Mouse (Mus musculus): ENCODE results near the gene Pum1. TPM values are rescaled to one million over a fixed set of nuclear protein-coding genes. Genes with fewer than 3 reads are reported as not detected.

Gene Pum1
- polyA plus RNA-seq, 1 experiment: 56.5 TPM

DNA sequence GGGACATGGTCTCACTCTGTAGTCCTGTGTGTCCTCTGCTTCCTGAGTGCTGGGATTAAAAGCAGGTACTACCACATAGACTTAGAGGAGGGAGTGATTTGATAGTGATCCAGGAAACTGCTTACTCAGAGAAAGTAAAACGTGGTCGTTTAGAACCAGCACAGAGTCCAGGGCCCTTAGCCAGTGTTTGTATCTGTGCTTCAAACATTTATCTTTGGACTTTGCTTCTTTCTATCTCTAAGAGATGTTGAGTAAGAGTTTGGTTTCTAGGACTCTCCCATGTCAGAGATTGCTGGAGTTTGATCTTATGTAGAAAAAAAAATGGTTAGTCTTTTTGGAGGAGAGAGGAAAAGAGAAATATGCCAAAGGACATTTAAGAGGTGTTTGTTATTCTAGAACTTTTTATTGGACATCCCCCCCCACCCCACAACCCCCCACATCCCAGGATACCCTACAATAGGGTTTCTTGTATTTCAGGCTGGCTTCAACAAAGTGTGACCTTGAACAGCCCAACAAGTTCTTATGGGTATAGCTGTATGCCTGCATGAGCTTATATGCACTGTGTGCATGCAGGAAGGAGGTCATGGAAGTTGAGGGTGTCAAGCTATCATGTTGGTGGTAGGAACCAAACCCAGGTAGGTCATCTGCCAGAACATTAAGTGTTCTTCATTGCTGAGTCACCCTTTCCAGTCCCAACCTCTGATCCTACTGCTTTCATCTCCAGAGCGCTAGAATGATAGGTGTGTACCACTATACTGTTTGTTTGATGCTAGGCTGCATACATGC is 43.3 kb downstream of the Pum1 start:
- Histone ChIP-seq H3K27me3 (ENCODE audit: control insufficient read depth, insufficient read depth, low read length) (no peaks in the 10 kb centered on the region), H3K4me3 (ENCODE audit: control insufficient read depth, low read depth, low read length) (no peak overlapping the region), H3K27ac (ENCODE audit: control insufficient read depth, insufficient read depth, low read depth, low read length) (no peak overlapping the region), H3K4me1 (ENCODE audit: control insufficient read depth, insufficient read depth, low read length) (no peaks in the 10 kb centered on the region), H3K36me3 (ENCODE audit: control insufficient read depth, insufficient read depth, low read length) (peaks cover 2% of the 10 kb centered on the region; the same call in 1 of the 2 replicates)
- TF ChIP-seq POLR2A (IDR thresholded peaks at IDR 0.05; ENCODE audit: control insufficient read depth, low read depth, low read length): no peak

- no peak overlapping the region for H3K27ac ChIP-seq (ENCODE audit: control insufficient read depth, insufficient read depth, low read depth, low read length)
- no peak overlapping the region for H3K4me3 ChIP-seq (ENCODE audit: control insufficient read depth, low read depth, low read length)
- TF ChIP-seq CTCF (IDR thresholded peaks at IDR 0.05; ENCODE audit: control insufficient read depth, insufficient read depth, insufficient replicate concordance, low read depth, low read length) (no peak), POLR2A (IDR thresholded peaks at IDR 0.05; ENCODE audit: control insufficient read depth, low read depth, low read length) (no peak)
- H3K4me1 ChIP-seq (ENCODE audit: control insufficient read depth, insufficient read depth, low read length): no peaks in the 10 kb centered on the region
- H3K27me3 ChIP-seq (ENCODE audit: control insufficient read depth, insufficient read depth, low read length): no peaks in the 10 kb centered on the region
- no peaks in the 10 kb centered on the region for H3K36me3 ChIP-seq (ENCODE audit: control insufficient read depth, insufficient read depth, low read length)
These were observed 48.3 kb downstream of the Pum1 start for GRCm38 (mm10) chr4:130711353-130711848.

GRCm38 (mm10) chr4:130712341-130712740 is 49.2 kb downstream of the Pum1 start:
- no peak overlapping the region for H3K27ac ChIP-seq (ENCODE audit: control insufficient read depth, insufficient read depth, low read depth, low read length)
- H3K4me3 ChIP-seq (ENCODE audit: control insufficient read depth, low read depth, low read length): no peak overlapping the region
- TF ChIP-seq POLR2A (IDR thresholded peaks at IDR 0.05; ENCODE audit: control insufficient read depth, low read depth, low read length) (no peak), CTCF (IDR thresholded peaks at IDR 0.05; ENCODE audit: control insufficient read depth, insufficient read depth, insufficient replicate concordance, low read depth, low read length) (no peak)
- H3K36me3 ChIP-seq (ENCODE audit: control insufficient read depth, insufficient read depth, low read length): no peaks in the 10 kb centered on the region
- H3K4me1 ChIP-seq (ENCODE audit: control insufficient read depth, insufficient read depth, low read length): no peaks in the 10 kb centered on the region
- H3K27me3 ChIP-seq (ENCODE audit: control insufficient read depth, insufficient read depth, low read length): no peaks in the 10 kb centered on the region

DNA sequence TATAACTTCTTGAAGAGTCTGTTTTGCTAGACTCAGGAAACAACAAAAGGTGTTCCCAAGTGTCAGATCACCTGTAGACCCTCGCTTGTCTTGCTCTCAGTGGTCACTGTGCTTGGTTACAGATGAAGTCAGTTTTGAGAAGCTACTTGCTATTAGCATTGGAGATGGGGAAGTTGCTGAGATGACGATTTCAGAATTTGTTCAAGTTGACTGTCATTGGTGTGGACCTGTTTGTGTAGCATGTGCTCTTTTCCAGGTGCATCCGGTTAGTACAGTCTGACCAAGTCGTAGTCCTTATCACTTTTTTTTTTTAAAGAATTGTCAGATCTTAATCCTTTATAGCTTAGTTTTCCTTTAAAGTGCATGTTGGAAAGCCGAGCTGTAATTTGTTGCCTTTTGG is 50.3 kb downstream of the Pum1 start:
- TF ChIP-seq POLR2A (IDR thresholded peaks at IDR 0.05; ENCODE audit: control insufficient read depth, low read depth, low read length) (no peak), CTCF (IDR thresholded peaks at IDR 0.05; ENCODE audit: control insufficient read depth, insufficient read depth, insufficient replicate concordance, low read depth, low read length) (no peak)
- no peaks in the 10 kb centered on the region for H3K27me3 ChIP-seq (ENCODE audit: control insufficient read depth, insufficient read depth, low read length)
- H3K27ac ChIP-seq (ENCODE audit: control insufficient read depth, insufficient read depth, low read depth, low read length): no peak overlapping the region
- H3K36me3 ChIP-seq (ENCODE audit: control insufficient read depth, insufficient read depth, low read length): no peaks in the 10 kb centered on the region
- H3K4me1 ChIP-seq (ENCODE audit: control insufficient read depth, insufficient read depth, low read length): no peaks in the 10 kb centered on the region
- H3K4me3 ChIP-seq (ENCODE audit: control insufficient read depth, low read depth, low read length): no peak overlapping the region

- peaks cover 2% of the 10 kb centered on the region; the same call in 1 of the 2 replicates for H3K4me1 ChIP-seq (ENCODE audit: control insufficient read depth, insufficient read depth, low read length)
- H3K27ac ChIP-seq (ENCODE audit: control insufficient read depth, insufficient read depth, low read depth, low read length): no peak overlapping the region
- no peak overlapping the region for H3K4me3 ChIP-seq (ENCODE audit: control insufficient read depth, low read depth, low read length)
- no peaks in the 10 kb centered on the region for H3K27me3 ChIP-seq (ENCODE audit: control insufficient read depth, insufficient read depth, low read length)
- no peak for TF ChIP-seq POLR2A (IDR thresholded peaks at IDR 0.05; ENCODE audit: control insufficient read depth, low read depth, low read length)
- no peaks in the 10 kb centered on the region; the same call in none of the 2 replicates for H3K36me3 ChIP-seq (ENCODE audit: control insufficient read depth, insufficient read depth, low read length)
These were observed 52.0 kb downstream of the Pum1 start for GRCm38 (mm10) chr4:130715126-130715525.

GRCm38 (mm10) chr4:130715623-130716022 is 52.5 kb downstream of the Pum1 start:
- Histone ChIP-seq H3K4me1 (ENCODE audit: control insufficient read depth, insufficient read depth, low read length) (peaks cover 2% of the 10 kb centered on the region; the same call in 1 of the 2 replicates), H3K4me3 (ENCODE audit: control insufficient read depth, low read depth, low read length) (no peak overlapping the region), H3K36me3 (ENCODE audit: control insufficient read depth, insufficient read depth, low read length) (no peaks in the 10 kb centered on the region; the same call in none of the 2 replicates), H3K27me3 (ENCODE audit: control insufficient read depth, insufficient read depth, low read length) (no peaks in the 10 kb centered on the region), H3K27ac (ENCODE audit: control insufficient read depth, insufficient read depth, low read depth, low read length) (no peak overlapping the region)
- TF ChIP-seq POLR2A (IDR thresholded peaks at IDR 0.05; ENCODE audit: control insufficient read depth, low read depth, low read length) (no peak), CTCF (IDR thresholded peaks at IDR 0.05; ENCODE audit: control insufficient read depth, insufficient read depth, insufficient replicate concordance, low read depth, low read length) (no peak)

- Histone ChIP-seq H3K27ac (ENCODE audit: control insufficient read depth, insufficient read depth, low read depth, low read length) (no peak overlapping the region), H3K4me1 (ENCODE audit: control insufficient read depth, insufficient read depth, low read length) (peaks cover 2% of the 10 kb centered on the region; the same call in 1 of the 2 replicates), H3K27me3 (ENCODE audit: control insufficient read depth, insufficient read depth, low read length) (no peaks in the 10 kb centered on the region), H3K4me3 (ENCODE audit: control insufficient read depth, low read depth, low read length) (no peak overlapping the region), H3K36me3 (ENCODE audit: control insufficient read depth, insufficient read depth, low read length) (no peaks in the 10 kb centered on the region; the same call in none of the 2 replicates)
- TF ChIP-seq POLR2A (IDR thresholded peaks at IDR 0.05; ENCODE audit: control insufficient read depth, low read depth, low read length): no peak
- TF ChIP-seq CTCF (IDR thresholded peaks at IDR 0.05; ENCODE audit: control insufficient read depth, insufficient read depth, insufficient replicate concordance, low read depth, low read length): no peak
These were observed 56.2 kb downstream of the Pum1 start for GRCm38 (mm10) chr4:130719348-130719747.
